Mouse (Mus musculus) urinary bladder, postnatal 25 days (tissue): ENCODE data around the gene Hacl1.
"Not testable (repeated sequence)": the region's sequence is repeated elsewhere in the genome, so short reads cannot be mapped to it uniquely, and the experiment has no call there.

Source experiments
- DNase-seq: peaks from one replicate; pipeline ENCODE4 v3.0.0; 2022; ENCODE audit warnings: low spot score

Gene Hacl1

GRCm38 (mm10) chr14:31641506-31642155, 545 bp upstream of the Hacl1 start:
- DNase-seq, result no peak

- no peak for DNase-seq
Measured at GRCm38 (mm10) chr14:31640346-31640889, 668 bp downstream of the Hacl1 start, which contains the start of gene Gm49387. Gm49387 (minus strand) TSS chr14:31640878.

GRCm38 (mm10) chr14:31630677-31631076, 10.4 kb downstream of the Hacl1 start:
- no peak for DNase-seq

- no peak for DNase-seq
Measured at GRCm38 (mm10) chr14:31622748-31623147, 18.3 kb downstream of the Hacl1 start.

GRCm38 (mm10) chr14:31620591-31621223, 20.4 kb downstream of the Hacl1 start:
- no peak for DNase-seq

GRCm38 (mm10) chr14:31617997-31618396, 23.1 kb downstream of the Hacl1 start:
- DNase-seq, result no peak

GRCm38 (mm10) chr14:31617204-31617603, 23.9 kb downstream of the Hacl1 start:
- no peak for DNase-seq

GRCm38 (mm10) chr14:31613671-31614070, 27.4 kb downstream of the Hacl1 start:
- DNase-seq, result no peak

GRCm38 (mm10) chr14:31611986-31612385, 29.1 kb downstream of the Hacl1 start:
- DNase-seq, result no peak

GRCm38 (mm10) chr14:31605514-31605913, 35.6 kb downstream of the Hacl1 start:
- no peak for DNase-seq

GRCm38 (mm10) chr14:31604916-31605315, 36.2 kb downstream of the Hacl1 start:
- DNase-seq, result no peak

- DNase-seq, result not testable (repeated sequence)
Measured at GRCm38 (mm10) chr14:31602616-31602979, 38.5 kb downstream of the Hacl1 start.

- DNase-seq, result no peak
Measured at GRCm38 (mm10) chr14:31601908-31602615, 39.0 kb downstream of the Hacl1 start.

GRCm38 (mm10) chr14:31597446-31597845, 43.6 kb downstream of the Hacl1 start:
- no peak for DNase-seq

GRCm38 (mm10) chr14:31596408-31596807, 44.7 kb downstream of the Hacl1 start:
- no peak for DNase-seq

GRCm38 (mm10) chr14:31594693-31595092, 46.4 kb downstream of the Hacl1 start:
- no peak for DNase-seq

- DNase-seq, result no peak
Measured at GRCm38 (mm10) chr14:31593036-31593435, 48.0 kb downstream of the Hacl1 start.

GRCm38 (mm10) chr14:31591243-31591642, 49.8 kb downstream of the Hacl1 start, which contains the start of gene Colq:
Colq (minus strand) TSS chr14:31591343.
- DNase-seq, result no peak

- no peak for DNase-seq
Measured at GRCm38 (mm10) chr14:31586451-31586850, 54.6 kb downstream of the Hacl1 start.

- no peak for DNase-seq
Measured at GRCm38 (mm10) chr14:31583082-31583481, 58.0 kb downstream of the Hacl1 start.

GRCm38 (mm10) chr14:31577966-31578735, 62.9 kb downstream of the Hacl1 start:
- no peak for DNase-seq
